In the genomic region with DNA sequence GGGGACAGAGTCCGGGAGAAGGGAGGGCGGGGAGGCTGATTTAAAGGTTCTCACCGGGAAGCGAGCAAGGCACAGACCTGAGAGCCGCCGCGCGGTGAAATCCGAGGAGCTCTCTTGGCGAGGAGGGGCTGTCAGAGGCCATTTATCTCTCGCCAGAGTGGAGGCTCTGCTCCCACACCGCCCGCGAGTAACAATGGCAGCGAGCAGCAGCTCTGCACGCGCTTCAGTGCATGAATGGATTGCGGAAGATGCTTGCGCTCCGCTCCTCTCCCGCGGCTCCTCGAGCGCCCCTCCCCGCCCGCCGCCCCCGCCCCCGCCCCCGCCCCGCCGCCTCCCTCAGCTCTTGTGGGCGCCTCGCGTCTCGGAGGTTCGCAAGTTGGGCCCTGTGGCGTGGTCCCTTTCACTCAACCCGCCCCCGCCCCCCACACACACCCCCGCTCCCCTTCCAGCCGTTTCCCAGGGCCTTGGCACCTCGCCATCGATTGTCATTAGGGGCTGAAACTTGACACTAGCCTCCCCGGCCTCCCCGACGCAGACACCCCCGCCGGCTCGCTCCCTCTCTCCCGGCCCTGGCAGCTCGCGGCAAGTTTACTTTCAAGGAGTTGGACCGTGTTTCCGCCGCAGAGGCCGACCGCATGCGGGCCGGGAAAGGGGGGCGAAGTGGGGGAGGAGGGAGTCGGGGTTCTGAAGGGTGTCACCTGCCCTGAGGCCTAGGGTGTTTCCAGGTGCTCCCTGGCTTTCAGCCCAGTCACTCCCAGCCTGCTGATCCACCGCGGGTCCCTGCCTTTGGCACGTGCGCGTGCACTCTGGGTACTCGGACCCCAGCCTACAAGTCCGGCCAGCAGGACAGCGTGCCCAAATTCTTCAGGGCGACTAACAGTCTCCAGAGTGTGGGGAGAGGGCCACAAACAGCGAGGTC, we compare ENCODE assay signal across 8 mouse cellular contexts. TPM values are rescaled to one million over a fixed set of nuclear protein-coding genes. Genes with fewer than 3 reads are reported as not detected.
A peak's percentile ranks its signal among the peaks of the same experiment; 100 is the strongest.
DNase-seq lines count a peak whose midpoint lies in the region; ATAC-seq and TF ChIP-seq lines count a peak whose summit lies in the region.

No protein-coding gene starts in this region.

- H3K4me3 ChIP-seq in spleen, adult 2 months (ENCODE audit: extremely low read depth, insufficient read depth, insufficient read length) = peak overlapping the region; percentile 45
- H3K4me3 ChIP-seq in cortical plate, adult 2 months (ENCODE audit: insufficient read depth, low read length) = peak overlapping the region; percentile 56
- peak overlapping the region; percentile 77 for H3K4me3 ChIP-seq in heart, embryonic 12.5 days
- H3K4me3 ChIP-seq in megakaryocyte, embryonic 14.5 days (replicated peaks) = peak overlapping the region; percentile 92
- H3K4me3 ChIP-seq in testis, adult 2 months (ENCODE audit: control insufficient read depth, low read depth, low read length) = peak overlapping the region; percentile 53

- peak in 1 of 2 experiments; percentile 57 for DNase-seq in spleen, adult 2 months (ENCODE audit: low read depth in 1 of 2, low spot score in 2 of 2)
- no peak for DNase-seq in spleen, adult 12 weeks (ENCODE audit: low spot score)
- peak; percentile 57 to 75 for DNase-seq in kidney, postnatal 25 days
- DNase-seq in left cerebral cortex, postnatal 14 days (ENCODE audit: low spot score in 2 of 2) = no peak

- TF ChIP-seq POLR2A in spleen, adult 2 months (IDR thresholded peaks at IDR 0.05; ENCODE audit: low read depth, low read length) = no peak
- no peak for TF ChIP-seq POLR2A in cortical plate, adult 2 months (IDR thresholded peaks at IDR 0.05; ENCODE audit: extremely low read depth, insufficient read depth, low read length)
- TF ChIP-seq POLR2A in testis, adult 2 months (IDR thresholded peaks at IDR 0.05; ENCODE audit: control insufficient read depth, low read depth, low read length) = no peak

- intact Hi-C loops in left cerebral cortex, postnatal 14 days (cut with DNase I) = loop anchor here (1.0 kb wide), 1 partner anchor 37 kb away; no protein-coding TSS in a partner anchor

- peaks cover 18% of the 10 kb centered on the region; the same call in 1 of the 2 replicates for H3K4me1 ChIP-seq in spleen, adult 2 months (ENCODE audit: control insufficient read depth, insufficient read depth, insufficient read length)
- no peaks in the 10 kb centered on the region for H3K4me1 ChIP-seq in cortical plate, adult 2 months (ENCODE audit: control insufficient read depth, insufficient read depth, low read length)
- H3K4me1 ChIP-seq in heart, embryonic 12.5 days (replicated peaks) = peaks cover 61% of the 10 kb centered on the region
- H3K4me1 ChIP-seq in megakaryocyte, embryonic 14.5 days = peaks cover 76% of the 10 kb centered on the region
- H3K4me1 ChIP-seq in testis, adult 2 months (ENCODE audit: control insufficient read depth, insufficient read depth, low read length) = peaks cover 16% of the 10 kb centered on the region

- H3K36me3 ChIP-seq in spleen, adult 2 months (ENCODE audit: control insufficient read depth, insufficient read depth, low read length) = no peaks in the 10 kb centered on the region
- no peaks in the 10 kb centered on the region for H3K36me3 ChIP-seq in heart, embryonic 12.5 days
- no peaks in the 10 kb centered on the region for H3K36me3 ChIP-seq in megakaryocyte, embryonic 14.5 days (replicated peaks; ENCODE audit: low read length)
- H3K36me3 ChIP-seq in testis, adult 2 months (ENCODE audit: control insufficient read depth, insufficient read depth, low read length) = no peaks in the 10 kb centered on the region

- 0 out of 2 replicates have a peak, but pooled peaks cover 2% of the 10 kb centered on the region for H3K27me3 ChIP-seq in spleen, adult 2 months (ENCODE audit: control insufficient read depth, insufficient read depth, low read length)
- peaks cover 84% of the 10 kb centered on the region for H3K27me3 ChIP-seq in heart, embryonic 12.5 days (replicated peaks)
- peaks cover 82% of the 10 kb centered on the region for H3K27me3 ChIP-seq in megakaryocyte, embryonic 14.5 days (replicated peaks)
- no peaks in the 10 kb centered on the region for H3K27me3 ChIP-seq in testis, adult 2 months (ENCODE audit: control insufficient read depth, insufficient read depth, low read length)

- H3K9ac ChIP-seq in heart, embryonic 12.5 days = peak overlapping the region; percentile 89

- no peak for TF ChIP-seq CTCF in spleen, adult 2 months (IDR thresholded peaks at IDR 0.05; ENCODE audit: extremely low read depth, insufficient read depth, insufficient read length, insufficient replicate concordance)
- TF ChIP-seq CTCF in cortical plate, adult 2 months (IDR thresholded peaks at IDR 0.05; ENCODE audit: extremely low read depth, insufficient read depth, low read length) = no peak
- TF ChIP-seq CTCF in testis, adult 2 months (IDR thresholded peaks at IDR 0.05; ENCODE audit: control insufficient read depth, insufficient read depth, insufficient replicate concordance, low read depth, low read length) = no peak

- H3K27ac ChIP-seq in spleen, adult 2 months (ENCODE audit: insufficient read depth, low read length) = peak overlapping the region; percentile 50; the same call in 1 of the 2 replicates
- no peak overlapping the region for H3K27ac ChIP-seq in cortical plate, adult 2 months (ENCODE audit: insufficient read depth, low read length)
- H3K27ac ChIP-seq in heart, embryonic 12.5 days (ENCODE audit: poor library complexity, severe bottlenecking) = peak overlapping the region; percentile 91
- no peak overlapping the region for H3K27ac ChIP-seq in testis, adult 2 months (ENCODE audit: control insufficient read depth, insufficient read depth, low read depth, low read length)

- WGBS in spleen, adult 2 months = 5% methylated on average over 56 of the region's 72 CpGs
- 2% methylated on average over 51 of the region's 72 CpGs for WGBS in heart, embryonic 12.5 days

- peak; percentile 63 for ATAC-seq in heart, embryonic 12.5 days (ENCODE audit: insufficient number of reproducible peaks, low FRiP score)

- no peaks in the 10 kb centered on the region for H3K9me3 ChIP-seq in heart, embryonic 12.5 days (replicated peaks)
- no peaks in the 10 kb centered on the region for H3K9me3 ChIP-seq in megakaryocyte, embryonic 14.5 days

- peak overlapping the region; percentile 85 for H3K4me2 ChIP-seq in heart, embryonic 12.5 days

RNA-seq across cellular contexts. Expression of gene Bcor, which starts 31.7 kb away (rescaled TPM):
- 12.8 and 15.6 TPM in 2 replicates for polyA plus RNA-seq in spleen, adult 2 months (2012; rRNA removed)
- 17.7 and 18.5 TPM in 2 replicates for polyA plus RNA-seq in cortical plate, adult 2 months (2012; rRNA removed)
- 20.3 and 23.4 TPM in 2 replicates for polyA plus RNA-seq in heart, embryonic 12.5 days (2016; fragmentation: Nextera tagmentation; extraction: Ambion mirVana)
- polyA plus RNA-seq in megakaryocyte, embryonic 14.5 days (2012; ENCODE audit: insufficient read depth, low replicate concordance) = 11.1 and 15.0 TPM in 2 replicates
- 0.65 and 0.72 TPM in 2 replicates for polyA plus RNA-seq in testis, adult 2 months (2012; rRNA removed)
- total RNA-seq in left cerebral cortex, postnatal 14 days (2021) = 10 to 100 TPM; 27.1 to 27.4 TPM

Comparison
In these comparisons a context has a peak if more than half of its experiments do, and no peak if none do; other contexts are left out.
1. DNase-seq: peak in kidney, postnatal 25 days (2 of 2); none in spleen, adult 12 weeks (single experiment) and left cerebral cortex, postnatal 14 days (0 of 2).
2. H3K27ac ChIP-seq: peak in spleen, adult 2 months (single experiment) and heart, embryonic 12.5 days (single experiment); none in cortical plate, adult 2 months (single experiment) and testis, adult 2 months (single experiment).
3. Peak in every context shown above with its lines, with median percentiles within 50 percentile points of each other: H3K4me3 ChIP-seq.